ENCODE assay signal across 9 mouse cellular contexts in genomic region chr10:74203650-74204049, GRCm38 (mm10).
DNase-seq lines count a peak whose midpoint lies in the region; ATAC-seq and TF ChIP-seq lines count a peak whose summit lies in the region.
"Had no signal": no experiment of that assay in that cellular context is flagged by ENCODE, and none has a peak within 500 bp of the region (broad histone marks: within the 10 kb centered on the region; RNA-seq: fewer than 3 reads in every experiment).

No protein-coding gene starts in this region.

- H3K4me1 ChIP-seq in neural tube, embryonic 11.5 days (ENCODE audit: control insufficient read depth, insufficient read depth, low read length) = no peaks in the 10 kb centered on the region
- no peaks in the 10 kb centered on the region for H3K4me1 ChIP-seq in neural tube, embryonic 15.5 days
- no peaks in the 10 kb centered on the region for H3K4me1 ChIP-seq in forebrain, embryonic 13.5 days
- H3K4me1 ChIP-seq in intestine, embryonic 15.5 days (replicated peaks) = no peaks in the 10 kb centered on the region
- H3K4me1 ChIP-seq: limb, embryonic 12.5 days had no signal

- peak; percentile 41; the same call in 1 of the 2 replicates for TF ChIP-seq CTCF in gastrocnemius, adult 2 months (IDR thresholded peaks at IDR 0.05)

- H3K4me3 ChIP-seq in gastrocnemius, adult 2 months = no peak overlapping the region
- no peak overlapping the region for H3K4me3 ChIP-seq in neural tube, embryonic 11.5 days (ENCODE audit: low read depth, low read length)
- no peak overlapping the region for H3K4me3 ChIP-seq in neural tube, embryonic 15.5 days (replicated peaks)
- no peak overlapping the region for H3K4me3 ChIP-seq in forebrain, embryonic 13.5 days
- no peak overlapping the region for H3K4me3 ChIP-seq in intestine, embryonic 15.5 days (replicated peaks)
- H3K4me3 ChIP-seq: limb, embryonic 12.5 days had no signal

- peak; percentile 25; the same call in 1 of the 2 replicates for ATAC-seq in neural tube, embryonic 11.5 days (ENCODE audit: insufficient read depth, low FRiP score, low TSS enrichment)
- ATAC-seq in neural tube, embryonic 15.5 days (ENCODE audit: low FRiP score) = no peak
- peak; percentile 48; the same call in 1 of the 2 replicates for ATAC-seq in forebrain, embryonic 13.5 days
- ATAC-seq in intestine, embryonic 15.5 days = no peak
- ATAC-seq in monocyte, adult 5-6 weeks (replicated peaks; ENCODE audit: insufficient number of reproducible peaks, low FRiP score, low TSS enrichment, poor library complexity, severe bottlenecking) = no peak

- H3K4me2 ChIP-seq in neural tube, embryonic 11.5 days (ENCODE audit: low read depth) = no peak overlapping the region
- H3K4me2 ChIP-seq in neural tube, embryonic 15.5 days = no peak overlapping the region
- no peak overlapping the region for H3K4me2 ChIP-seq in forebrain, embryonic 13.5 days
- no peak overlapping the region for H3K4me2 ChIP-seq in intestine, embryonic 15.5 days (replicated peaks)
- H3K4me2 ChIP-seq: limb, embryonic 12.5 days had no signal

- H3K36me3 ChIP-seq in neural tube, embryonic 11.5 days (ENCODE audit: control insufficient read depth, insufficient read depth, low read length) = no peaks in the 10 kb centered on the region
- H3K36me3 ChIP-seq in neural tube, embryonic 15.5 days = no peaks in the 10 kb centered on the region
- no peaks in the 10 kb centered on the region for H3K36me3 ChIP-seq in forebrain, embryonic 13.5 days (ENCODE audit: poor library complexity, severe bottlenecking)
- no peaks in the 10 kb centered on the region for H3K36me3 ChIP-seq in intestine, embryonic 15.5 days
- H3K36me3 ChIP-seq: limb, embryonic 12.5 days had no signal

- no peaks in the 10 kb centered on the region for H3K27me3 ChIP-seq in neural tube, embryonic 11.5 days (ENCODE audit: control insufficient read depth, insufficient read depth, low read length)
- no peaks in the 10 kb centered on the region for H3K27me3 ChIP-seq in neural tube, embryonic 15.5 days (replicated peaks)
- H3K27me3 ChIP-seq in forebrain, embryonic 13.5 days = no peaks in the 10 kb centered on the region
- no peaks in the 10 kb centered on the region for H3K27me3 ChIP-seq in intestine, embryonic 15.5 days (replicated peaks)
- H3K27me3 ChIP-seq: limb, embryonic 12.5 days had no signal

- no peak overlapping the region for H3K9ac ChIP-seq in neural tube, embryonic 11.5 days (ENCODE audit: low read length)
- H3K9ac ChIP-seq in neural tube, embryonic 15.5 days (replicated peaks) = no peak overlapping the region
- H3K9ac ChIP-seq in forebrain, embryonic 13.5 days = no peak overlapping the region
- H3K9ac ChIP-seq in intestine, embryonic 15.5 days = no peak overlapping the region
- H3K9ac ChIP-seq: limb, embryonic 12.5 days had no signal

- intact Hi-C loops in gastrocnemius, adult 2 months (cut with DNase I) = no loop called here
- intact Hi-C loops in gastrocnemius, postnatal 36 days (cut with DNase I) = no loop called here

- no peaks in the 10 kb centered on the region for H3K9me3 ChIP-seq in neural tube, embryonic 11.5 days (ENCODE audit: control insufficient read depth, low read length)
- H3K9me3 ChIP-seq in neural tube, embryonic 15.5 days (replicated peaks) = no peaks in the 10 kb centered on the region
- H3K9me3 ChIP-seq in forebrain, embryonic 13.5 days (replicated peaks) = no peaks in the 10 kb centered on the region
- H3K9me3 ChIP-seq in intestine, embryonic 15.5 days = no peaks in the 10 kb centered on the region
- H3K9me3 ChIP-seq: limb, embryonic 12.5 days had no signal

- H3K27ac ChIP-seq in gastrocnemius, adult 2 months = no peak overlapping the region
- H3K27ac ChIP-seq in neural tube, embryonic 11.5 days (ENCODE audit: low read depth, low read length) = no peak overlapping the region
- H3K27ac ChIP-seq in neural tube, embryonic 15.5 days (replicated peaks) = no peak overlapping the region
- H3K27ac ChIP-seq in forebrain, embryonic 13.5 days = no peak overlapping the region
- no peak overlapping the region for H3K27ac ChIP-seq in intestine, embryonic 15.5 days
- H3K27ac ChIP-seq: limb, embryonic 12.5 days had no signal

- no peak for DNase-seq in gastrocnemius, adult 2 months
- no peak for DNase-seq in gastrocnemius, postnatal 36 days
- DNase-seq in neural tube, embryonic 11.5 days (ENCODE audit: low spot score) = no peak
- DNase-seq in mesoderm, embryonic 11.5 days (ENCODE audit: low read depth, low spot score) = peak; percentile 34

Comparison
In these comparisons a context has a peak if more than half of its experiments do, and no peak if none do; other contexts are left out.
1. ATAC-seq: peak in neural tube, embryonic 11.5 days (single experiment) and forebrain, embryonic 13.5 days (single experiment); none in neural tube, embryonic 15.5 days (single experiment), intestine, embryonic 15.5 days (single experiment) and monocyte, adult 5-6 weeks (single experiment).